Mouse (Mus musculus): ENCODE measurements around the gene Best1. TPM values are rescaled to one million over a fixed set of nuclear protein-coding genes. Genes with fewer than 3 reads are reported as not detected.
A peak's percentile ranks its signal among the peaks of the same experiment; 100 is the strongest.

Best1 gene
- polyA plus RNA-seq, 1 experiment from 2014 or later, result 2.5 TPM

DNA sequence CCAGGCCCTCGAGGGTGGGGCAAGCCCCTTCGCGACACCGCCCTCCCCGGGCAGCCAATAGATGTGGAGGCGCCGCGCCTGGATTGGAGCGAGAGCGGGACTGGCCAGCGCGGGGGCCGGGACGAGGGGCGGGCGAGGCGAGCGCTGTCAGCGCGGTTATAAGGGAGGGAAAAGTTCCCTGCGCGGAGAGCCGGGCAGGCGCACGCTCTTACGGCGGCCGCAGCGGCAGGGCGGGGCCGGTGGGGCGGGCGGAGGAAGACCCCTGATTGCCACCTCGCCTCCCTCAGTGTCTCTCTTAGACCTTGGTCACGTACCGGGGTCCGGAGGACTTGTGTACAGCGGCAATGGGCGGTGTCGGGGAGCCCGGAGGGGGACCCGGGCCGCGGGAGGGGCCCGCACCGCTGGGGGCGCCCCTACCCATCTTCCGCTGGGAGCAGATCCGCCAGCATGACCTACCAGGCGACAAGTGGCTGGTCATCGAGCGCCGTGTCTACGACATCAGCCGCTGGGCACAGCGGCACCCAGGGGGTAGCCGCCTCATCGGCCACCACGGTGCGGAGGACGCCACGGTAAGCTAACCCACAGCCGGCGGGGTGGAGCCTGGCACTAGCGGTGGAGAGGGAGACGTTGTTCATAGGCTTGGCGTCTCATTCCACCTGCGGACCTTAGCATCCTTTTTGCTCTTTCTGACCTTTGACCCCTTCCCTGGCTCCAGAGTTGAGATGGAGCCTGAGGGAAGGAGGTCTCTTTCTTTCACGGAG, 40.1 kb upstream of the Best1 start, which contains the start of gene Fads3:
TSS of gene Fads3 (plus strand) at position 182 of the 761 bp plus-strand sequence.
- under 1% methylated on average over 65 of the region's 69 CpGs for WGBS
- Histone ChIP-seq H3K4me1 (ENCODE audit: control insufficient read depth, insufficient read depth, low read length) (peaks cover 9% of the 10 kb centered on the region), H3K4me2 (ENCODE audit: low read length) (peak within 1 kb of the TSS; percentile 97), H3K27me3 (ENCODE audit: control insufficient read depth, insufficient read depth, low read length) (no peaks in the 10 kb centered on the region), H3K36me3 (ENCODE audit: control insufficient read depth, insufficient read depth, low read length) (no peaks in the 10 kb centered on the region), H3K4me3 (replicated peaks; ENCODE audit: low read depth, low read length) (peak within 1 kb of the TSS; percentile 60), H3K9me3 (ENCODE audit: control insufficient read depth, low read length) (no peaks in the 10 kb centered on the region), H3K27ac (replicated peaks; ENCODE audit: low read depth, low read length) (0 out of 2 replicates have a peak within 1 kb of the TSS, but pooled peaks have one; percentile 20), H3K9ac (replicated peaks; ENCODE audit: low read length) (peak within 1 kb of the TSS; percentile 66)
- ATAC-seq (ENCODE audit: low FRiP score, low TSS enrichment) (peak; percentile 85), DNase-seq (peak; percentile 81)

DNA sequence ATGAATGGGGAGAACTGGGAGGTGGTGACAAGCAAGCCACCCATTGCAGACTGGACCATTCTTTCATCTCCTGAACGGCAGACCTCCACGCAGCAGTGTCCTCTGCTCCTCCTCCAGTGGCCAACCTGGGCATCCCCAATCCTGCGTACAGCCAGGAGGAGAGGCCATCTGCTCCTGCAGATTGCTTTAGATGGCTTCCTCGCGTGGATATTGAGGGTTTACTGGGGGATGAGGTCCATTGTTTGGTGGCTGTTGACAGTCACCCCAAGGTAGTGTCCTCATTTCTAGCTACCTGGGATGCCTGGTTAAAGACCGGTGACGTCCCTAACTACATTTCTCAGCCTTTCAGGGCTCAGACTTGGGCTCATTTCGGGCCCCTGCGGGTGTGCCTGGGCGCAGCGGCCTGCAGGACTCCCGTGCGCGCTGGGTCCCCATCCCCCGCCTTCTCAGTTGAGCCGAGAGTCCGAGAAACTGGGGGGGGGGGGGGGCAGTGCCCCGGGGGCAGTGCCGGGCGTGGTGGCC, 39.5 kb upstream of the Best1 start:
- ATAC-seq (ENCODE audit: low FRiP score, low TSS enrichment) (peak; percentile 42), DNase-seq (peak; percentile 31)
- Histone ChIP-seq H3K4me3 (replicated peaks; ENCODE audit: low read depth, low read length) (peak overlapping the region; percentile 60), H3K4me2 (ENCODE audit: low read length) (peak overlapping the region; percentile 97), H3K27me3 (ENCODE audit: control insufficient read depth, insufficient read depth, low read length) (no peaks in the 10 kb centered on the region), H3K27ac (replicated peaks; ENCODE audit: low read depth, low read length) (0 out of 2 replicates have a peak overlapping the region, but pooled peaks have one; percentile 20), H3K9me3 (ENCODE audit: control insufficient read depth, low read length) (no peaks in the 10 kb centered on the region), H3K9ac (replicated peaks; ENCODE audit: low read length) (peak overlapping the region; percentile 66), H3K36me3 (ENCODE audit: control insufficient read depth, insufficient read depth, low read length) (no peaks in the 10 kb centered on the region), H3K4me1 (ENCODE audit: control insufficient read depth, insufficient read depth, low read length) (peaks cover 9% of the 10 kb centered on the region)
- 5% methylated on average over 20 of the region's 20 CpGs for WGBS

DNA sequence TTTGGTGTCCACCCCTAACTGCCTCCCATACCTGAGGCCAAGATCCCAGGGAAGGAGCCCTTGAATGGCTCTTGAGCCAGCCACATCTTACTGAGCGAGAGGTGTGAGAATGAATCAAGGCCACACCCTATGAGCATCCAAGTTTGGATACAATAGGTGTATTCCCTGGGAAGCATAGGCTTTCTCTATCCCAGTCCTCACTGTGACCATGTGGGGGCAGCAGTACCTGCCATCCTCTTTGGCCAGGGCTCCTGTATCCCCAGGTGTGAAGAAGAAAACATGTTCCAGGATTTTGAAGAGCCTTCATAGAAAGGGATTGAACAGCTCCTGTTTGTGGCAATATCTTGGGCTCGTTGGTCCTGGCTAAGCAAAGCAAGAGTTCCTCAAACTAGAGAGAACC, 38.2 kb upstream of the Best1 start:
- 83% methylated on average over 2 of the region's 2 CpGs for WGBS
- H3K9me3 ChIP-seq (ENCODE audit: control insufficient read depth, low read length), result no peaks in the 10 kb centered on the region
- DNase-seq, result no peak
- H3K9ac ChIP-seq (replicated peaks; ENCODE audit: low read length), result no peak overlapping the region
- H3K4me2 ChIP-seq (ENCODE audit: low read length), result no peak overlapping the region
- ATAC-seq (ENCODE audit: low FRiP score, low TSS enrichment), result no peak
- H3K27ac ChIP-seq (replicated peaks; ENCODE audit: low read depth, low read length), result no peak overlapping the region
- peaks cover 9% of the 10 kb centered on the region for H3K4me1 ChIP-seq (ENCODE audit: control insufficient read depth, insufficient read depth, low read length)
- no peaks in the 10 kb centered on the region for H3K36me3 ChIP-seq (ENCODE audit: control insufficient read depth, insufficient read depth, low read length)
- no peak overlapping the region for H3K4me3 ChIP-seq (replicated peaks; ENCODE audit: low read depth, low read length)
- H3K27me3 ChIP-seq (ENCODE audit: control insufficient read depth, insufficient read depth, low read length), result no peaks in the 10 kb centered on the region

- DNase-seq, result peak; percentile 61
Observed at GRCm38 (mm10) chr19:10038910-10039309, 37.5 kb upstream of the Best1 start.

GRCm38 (mm10) chr19:10038364-10038763, 36.9 kb upstream of the Best1 start:
- Histone ChIP-seq H3K4me1 (ENCODE audit: control insufficient read depth, insufficient read depth, low read length) (peaks cover 9% of the 10 kb centered on the region), H3K9me3 (ENCODE audit: control insufficient read depth, low read length) (no peaks in the 10 kb centered on the region), H3K36me3 (ENCODE audit: control insufficient read depth, insufficient read depth, low read length) (no peaks in the 10 kb centered on the region), H3K27ac (replicated peaks; ENCODE audit: low read depth, low read length) (no peak overlapping the region), H3K4me3 (replicated peaks; ENCODE audit: low read depth, low read length) (no peak overlapping the region), H3K4me2 (ENCODE audit: low read length) (no peak overlapping the region), H3K27me3 (ENCODE audit: control insufficient read depth, insufficient read depth, low read length) (no peaks in the 10 kb centered on the region), H3K9ac (replicated peaks; ENCODE audit: low read length) (no peak overlapping the region)
- ATAC-seq (ENCODE audit: low FRiP score, low TSS enrichment), result no peak
- no peak for DNase-seq
- WGBS, result 79% methylated on average over 3 of the region's 3 CpGs

More at GRCm38 (mm10) chr19:10038910-10039309, 37.5 kb upstream of the Best1 start:
- H3K27ac ChIP-seq (replicated peaks; ENCODE audit: low read depth, low read length), result no peak overlapping the region
- H3K36me3 ChIP-seq (ENCODE audit: control insufficient read depth, insufficient read depth, low read length), result no peaks in the 10 kb centered on the region
- no peaks in the 10 kb centered on the region for H3K9me3 ChIP-seq (ENCODE audit: control insufficient read depth, low read length)
- no peak overlapping the region for H3K4me3 ChIP-seq (replicated peaks; ENCODE audit: low read depth, low read length)
- H3K9ac ChIP-seq (replicated peaks; ENCODE audit: low read length), result no peak overlapping the region
- no peak for ATAC-seq (ENCODE audit: low FRiP score, low TSS enrichment)
- WGBS, result 35% methylated on average over 3 of the region's 3 CpGs
- no peak overlapping the region for H3K4me2 ChIP-seq (ENCODE audit: low read length)
- H3K4me1 ChIP-seq (ENCODE audit: control insufficient read depth, insufficient read depth, low read length), result peaks cover 9% of the 10 kb centered on the region
- no peaks in the 10 kb centered on the region for H3K27me3 ChIP-seq (ENCODE audit: control insufficient read depth, insufficient read depth, low read length)

DNA sequence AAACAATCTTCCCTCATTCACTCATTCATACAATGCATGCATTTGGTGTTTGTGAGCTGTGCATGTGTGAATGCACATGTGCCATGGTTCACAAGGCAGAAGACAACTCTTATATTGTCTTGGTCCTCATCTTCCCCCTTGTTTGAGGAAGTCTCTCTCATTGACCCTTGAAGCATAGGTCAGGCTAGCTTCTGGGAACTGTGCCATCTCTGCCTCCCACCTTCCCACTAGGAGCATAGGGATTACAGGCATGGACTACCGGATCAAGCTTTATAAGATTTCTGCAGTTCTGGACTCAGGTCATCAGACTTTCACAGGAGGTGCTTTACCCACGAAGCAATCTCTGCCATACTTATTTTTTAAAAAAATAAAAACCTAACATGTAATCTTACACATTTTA, 36.1 kb upstream of the Best1 start:
- no peak overlapping the region for H3K9ac ChIP-seq (replicated peaks; ENCODE audit: low read length)
- ATAC-seq (ENCODE audit: low FRiP score, low TSS enrichment), result no peak
- no peak overlapping the region for H3K4me2 ChIP-seq (ENCODE audit: low read length)
- DNase-seq, result no peak
- H3K4me1 ChIP-seq (ENCODE audit: control insufficient read depth, insufficient read depth, low read length), result peaks cover 9% of the 10 kb centered on the region
- no peaks in the 10 kb centered on the region for H3K27me3 ChIP-seq (ENCODE audit: control insufficient read depth, insufficient read depth, low read length)
- 56% methylated on average over 2 of the region's 2 CpGs for WGBS
- no peaks in the 10 kb centered on the region for H3K36me3 ChIP-seq (ENCODE audit: control insufficient read depth, insufficient read depth, low read length)
- H3K27ac ChIP-seq (replicated peaks; ENCODE audit: low read depth, low read length), result no peak overlapping the region
- no peaks in the 10 kb centered on the region for H3K9me3 ChIP-seq (ENCODE audit: control insufficient read depth, low read length)
- no peak overlapping the region for H3K4me3 ChIP-seq (replicated peaks; ENCODE audit: low read depth, low read length)

- no peaks in the 10 kb centered on the region for H3K36me3 ChIP-seq (ENCODE audit: control insufficient read depth, insufficient read depth, low read length)
- no peaks in the 10 kb centered on the region for H3K27me3 ChIP-seq (ENCODE audit: control insufficient read depth, insufficient read depth, low read length)
- no peak overlapping the region for H3K9ac ChIP-seq (replicated peaks; ENCODE audit: low read length)
- ATAC-seq (ENCODE audit: low FRiP score, low TSS enrichment) (peak; percentile 73), DNase-seq (peak; percentile 84)
- H3K27ac ChIP-seq (replicated peaks; ENCODE audit: low read depth, low read length), result no peak overlapping the region
- no peak overlapping the region for H3K4me3 ChIP-seq (replicated peaks; ENCODE audit: low read depth, low read length)
- H3K4me1 ChIP-seq (ENCODE audit: control insufficient read depth, insufficient read depth, low read length), result no peaks in the 10 kb centered on the region
- WGBS, result 54% methylated on average over 8 of the region's 8 CpGs
- no peak overlapping the region for H3K4me2 ChIP-seq (ENCODE audit: low read length)
- H3K9me3 ChIP-seq (ENCODE audit: control insufficient read depth, low read length), result no peaks in the 10 kb centered on the region
Observed at GRCm38 (mm10) chr19:10034785-10035447, 33.5 kb upstream of the Best1 start.

DNA sequence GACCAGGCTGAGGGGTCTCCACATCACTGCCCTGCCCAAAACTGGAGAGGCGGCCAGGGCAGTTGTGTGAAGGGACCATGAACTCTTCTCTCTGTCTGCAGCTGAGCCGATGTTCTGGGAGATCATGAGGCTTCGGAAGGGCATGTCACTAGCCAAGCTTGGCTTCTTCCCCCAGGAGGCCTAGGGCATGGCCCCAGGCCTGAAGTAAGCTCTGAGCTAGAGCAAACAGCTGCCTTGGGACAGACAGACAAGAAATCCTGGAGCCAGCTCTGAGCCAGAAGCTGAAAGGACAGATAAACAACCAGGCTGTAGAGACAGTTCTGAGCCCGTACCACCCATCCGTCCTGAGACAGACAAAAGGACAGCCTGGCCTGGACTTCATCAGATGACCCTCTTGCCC, 32.9 kb upstream of the Best1 start:
- no peak overlapping the region for H3K4me3 ChIP-seq (replicated peaks; ENCODE audit: low read depth, low read length)
- H3K4me2 ChIP-seq (ENCODE audit: low read length), result no peak overlapping the region
- 60% methylated on average over 5 of the region's 5 CpGs for WGBS
- no peaks in the 10 kb centered on the region for H3K9me3 ChIP-seq (ENCODE audit: control insufficient read depth, low read length)
- no peaks in the 10 kb centered on the region for H3K27me3 ChIP-seq (ENCODE audit: control insufficient read depth, insufficient read depth, low read length)
- no peak overlapping the region for H3K9ac ChIP-seq (replicated peaks; ENCODE audit: low read length)
- H3K4me1 ChIP-seq (ENCODE audit: control insufficient read depth, insufficient read depth, low read length), result no peaks in the 10 kb centered on the region
- H3K36me3 ChIP-seq (ENCODE audit: control insufficient read depth, insufficient read depth, low read length), result no peaks in the 10 kb centered on the region
- DNase-seq (no peak), ATAC-seq (ENCODE audit: low FRiP score, low TSS enrichment) (no peak)
- H3K27ac ChIP-seq (replicated peaks; ENCODE audit: low read depth, low read length), result no peak overlapping the region
